Mouse (Mus musculus): ENCODE measurements around the gene Tmem221.

Tmem221 gene

GRCm38 (mm10) chr8:71515043-71515442, 43.6 kb downstream of the Tmem221 start:
- TF ChIP-seq POU5F1 (IDR thresholded peaks at IDR 0.05; ENCODE audit: borderline replicate concordance, low read length): no peak
- peak; percentile 65 for TF ChIP-seq CTCF (conservative IDR thresholded peaks at IDR 0.05; ENCODE audit: low read length)
- H3K27me3 ChIP-seq (ENCODE audit: insufficient read depth, low read length): peaks cover 39% of the 10 kb centered on the region
- H3K4me3 ChIP-seq (replicated peaks; ENCODE audit: low read length): no peak overlapping the region
- peaks cover 5% of the 10 kb centered on the region for H3K9me3 ChIP-seq (ENCODE audit: low read length)
- H3K4me1 ChIP-seq (replicated peaks; ENCODE audit: low read depth, low read length): peaks cover 39% of the 10 kb centered on the region
- no peaks in the 10 kb centered on the region for H3K36me3 ChIP-seq (ENCODE audit: insufficient read depth, low read length)

DNA sequence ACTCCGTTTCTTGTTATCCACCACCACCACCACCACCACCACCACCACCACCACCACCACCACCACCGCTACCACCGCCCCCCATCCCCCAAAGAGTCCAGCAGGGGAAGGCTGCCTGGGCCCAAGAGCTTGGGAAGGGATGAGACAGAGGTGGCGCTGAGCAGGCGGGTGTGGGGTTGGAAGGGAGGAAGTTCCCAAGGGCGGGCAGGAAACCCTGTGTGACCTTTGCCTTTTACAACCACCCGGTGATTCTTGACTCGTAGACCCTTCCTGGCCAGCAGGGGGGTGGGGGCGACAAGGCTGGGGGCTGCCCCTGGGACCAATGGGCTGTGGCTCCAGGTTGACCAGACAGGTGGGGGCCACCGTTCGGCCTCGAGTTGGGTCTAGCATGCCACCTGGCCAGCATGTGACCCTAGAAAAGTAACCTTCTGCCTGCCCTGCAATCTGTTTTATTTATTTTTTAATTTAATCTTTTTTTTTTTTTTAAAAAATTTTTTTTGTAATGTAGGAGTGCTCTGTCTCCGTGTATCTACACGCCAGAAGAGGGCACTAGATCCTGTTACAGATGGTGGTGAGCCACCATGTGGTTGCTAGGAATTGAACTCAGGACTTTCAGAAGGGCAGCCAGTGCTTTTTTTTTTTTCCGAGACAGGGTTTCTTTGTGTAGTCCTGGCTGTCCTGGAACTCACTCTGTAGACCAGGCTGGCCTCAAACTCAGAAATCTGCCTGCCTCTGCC, 45.5 kb downstream of the Tmem221 start:
- Histone ChIP-seq H3K4me1 (replicated peaks; ENCODE audit: low read depth, low read length) (peaks cover 48% of the 10 kb centered on the region), H3K36me3 (ENCODE audit: insufficient read depth, low read length) (no peaks in the 10 kb centered on the region), H3K9me3 (ENCODE audit: low read length) (no peaks in the 10 kb centered on the region), H3K4me3 (replicated peaks; ENCODE audit: low read length) (no peak overlapping the region), H3K27me3 (ENCODE audit: insufficient read depth, low read length) (peaks cover 51% of the 10 kb centered on the region)
- TF ChIP-seq NANOG (IDR thresholded peaks at IDR 0.05; ENCODE audit: borderline replicate concordance, low read length): no peak
- no peak for TF ChIP-seq POU5F1 (IDR thresholded peaks at IDR 0.05; ENCODE audit: borderline replicate concordance, low read length)
- no peak for TF ChIP-seq CTCF (conservative IDR thresholded peaks at IDR 0.05; ENCODE audit: low read length)

- H3K4me3 ChIP-seq (replicated peaks; ENCODE audit: low read length): peak within 1 kb of the TSS; percentile 70
- H3K36me3 ChIP-seq (ENCODE audit: insufficient read depth, low read length): no peaks in the 10 kb centered on the region
- peaks cover 61% of the 10 kb centered on the region for H3K27me3 ChIP-seq (ENCODE audit: insufficient read depth, low read length)
- peaks cover 46% of the 10 kb centered on the region for H3K4me1 ChIP-seq (replicated peaks; ENCODE audit: low read depth, low read length)
- H3K9me3 ChIP-seq (ENCODE audit: low read length): no peaks in the 10 kb centered on the region
- TF ChIP-seq CTCF (conservative IDR thresholded peaks at IDR 0.05; ENCODE audit: low read length): no peak
- TF ChIP-seq POU5F1 (IDR thresholded peaks at IDR 0.05; ENCODE audit: borderline replicate concordance, low read length): no peak
- no peak for TF ChIP-seq NANOG (IDR thresholded peaks at IDR 0.05; ENCODE audit: borderline replicate concordance, low read length)
These were observed 47.0 kb downstream of the Tmem221 start, which contains the start of gene Plvap for GRCm38 (mm10) chr8:71511644-71512043. Gene Plvap (minus strand): TSS chr8:71511752.

GRCm38 (mm10) chr8:71509316-71509715, 49.4 kb downstream of the Tmem221 start:
- Histone ChIP-seq H3K27me3 (ENCODE audit: insufficient read depth, low read length) (peaks cover 74% of the 10 kb centered on the region), H3K36me3 (ENCODE audit: insufficient read depth, low read length) (peaks cover 7% of the 10 kb centered on the region; the same call in 1 of the 2 replicates), H3K4me1 (replicated peaks; ENCODE audit: low read depth, low read length) (peaks cover 59% of the 10 kb centered on the region), H3K4me3 (replicated peaks; ENCODE audit: low read length) (no peak overlapping the region), H3K9me3 (ENCODE audit: low read length) (no peaks in the 10 kb centered on the region)
- no peak for TF ChIP-seq NANOG (IDR thresholded peaks at IDR 0.05; ENCODE audit: borderline replicate concordance, low read length)
- no peak for TF ChIP-seq CTCF (conservative IDR thresholded peaks at IDR 0.05; ENCODE audit: low read length)
- TF ChIP-seq POU5F1 (IDR thresholded peaks at IDR 0.05; ENCODE audit: borderline replicate concordance, low read length): no peak

DNA sequence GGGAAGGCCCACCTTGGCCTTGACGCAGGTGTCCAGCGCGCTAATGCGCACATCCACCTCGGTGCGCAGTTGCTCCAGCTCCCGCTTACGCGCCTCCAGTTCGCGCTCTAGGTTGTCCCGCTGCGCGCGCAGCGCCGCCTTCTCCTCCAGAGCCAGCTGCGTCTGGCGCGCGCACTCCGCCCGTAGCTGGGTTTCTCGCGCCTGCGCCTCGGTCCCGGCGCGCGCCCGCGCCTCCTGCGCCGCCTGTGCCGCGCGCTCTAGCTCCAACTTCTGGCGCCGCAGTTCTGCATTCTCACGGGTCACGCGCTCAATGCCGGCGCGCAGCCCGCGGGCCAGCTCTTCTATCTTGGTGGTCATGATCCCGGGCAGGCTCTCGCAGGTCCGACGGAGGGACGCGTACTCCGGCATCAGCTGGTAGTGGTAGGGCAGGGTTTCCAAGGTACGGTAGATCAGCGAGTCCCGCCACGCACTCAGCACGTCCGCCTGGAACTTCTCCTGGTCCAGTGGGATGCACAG, 51.0 kb downstream of the Tmem221 start:
- TF ChIP-seq CTCF (conservative IDR thresholded peaks at IDR 0.05; ENCODE audit: low read length) (no peak), NANOG (IDR thresholded peaks at IDR 0.05; ENCODE audit: borderline replicate concordance, low read length) (no peak), POU5F1 (IDR thresholded peaks at IDR 0.05; ENCODE audit: borderline replicate concordance, low read length) (no peak)
- peaks cover 7% of the 10 kb centered on the region; the same call in 1 of the 2 replicates for H3K36me3 ChIP-seq (ENCODE audit: insufficient read depth, low read length)
- no peaks in the 10 kb centered on the region for H3K9me3 ChIP-seq (ENCODE audit: low read length)
- peaks cover 71% of the 10 kb centered on the region for H3K27me3 ChIP-seq (ENCODE audit: insufficient read depth, low read length)
- H3K4me3 ChIP-seq (replicated peaks; ENCODE audit: low read length): peak overlapping the region; percentile 81
- peaks cover 54% of the 10 kb centered on the region for H3K4me1 ChIP-seq (replicated peaks; ENCODE audit: low read depth, low read length)

DNA sequence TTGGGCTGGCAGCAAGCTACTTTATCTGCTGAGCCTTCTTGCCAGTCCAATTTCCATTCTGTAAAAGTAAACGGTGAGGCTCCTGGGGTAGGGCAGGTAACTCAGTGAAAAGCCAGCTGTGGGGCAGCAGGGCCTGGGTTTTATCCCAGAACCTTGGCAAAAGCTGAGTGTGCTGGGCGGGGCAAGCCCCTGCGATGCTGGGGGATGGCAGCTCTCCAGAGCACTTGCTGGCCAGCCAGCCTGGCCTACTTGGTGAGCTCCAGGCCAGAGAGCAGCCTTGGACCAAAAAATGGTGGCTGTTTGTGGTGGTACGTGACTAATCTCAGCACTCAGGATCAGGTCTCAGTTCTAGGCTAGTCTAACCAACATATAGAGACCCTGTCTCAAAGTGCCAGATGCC, 52.7 kb downstream of the Tmem221 start:
- H3K9me3 ChIP-seq (ENCODE audit: low read length): no peaks in the 10 kb centered on the region
- H3K27me3 ChIP-seq (ENCODE audit: insufficient read depth, low read length): peaks cover 56% of the 10 kb centered on the region
- H3K36me3 ChIP-seq (ENCODE audit: insufficient read depth, low read length): peaks cover 7% of the 10 kb centered on the region; the same call in 1 of the 2 replicates
- H3K4me1 ChIP-seq (replicated peaks; ENCODE audit: low read depth, low read length): peaks cover 42% of the 10 kb centered on the region
- TF ChIP-seq NANOG (IDR thresholded peaks at IDR 0.05; ENCODE audit: borderline replicate concordance, low read length) (no peak), CTCF (conservative IDR thresholded peaks at IDR 0.05; ENCODE audit: low read length) (no peak), POU5F1 (IDR thresholded peaks at IDR 0.05; ENCODE audit: borderline replicate concordance, low read length) (no peak)
- no peak overlapping the region for H3K4me3 ChIP-seq (replicated peaks; ENCODE audit: low read length)

DNA sequence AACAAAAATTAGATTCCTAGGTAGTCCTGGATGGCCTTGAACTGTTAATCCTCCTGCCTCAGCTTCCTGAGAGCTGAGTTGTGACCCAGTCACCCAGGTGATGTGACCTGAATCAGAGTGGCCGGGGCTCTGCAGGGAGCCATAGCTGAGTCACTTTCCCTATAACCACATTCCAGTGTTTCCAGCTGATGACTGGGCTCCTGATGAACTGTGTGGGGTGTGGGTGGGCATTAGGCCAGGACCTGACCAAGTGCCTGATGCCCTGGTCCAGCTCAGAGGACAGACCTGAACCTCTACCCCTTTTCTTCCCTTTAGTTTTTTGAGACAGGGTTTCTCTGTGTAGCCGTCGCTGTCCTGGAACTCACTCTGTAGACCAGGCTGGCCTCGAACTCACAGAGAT, 53.3 kb downstream of the Tmem221 start:
- TF ChIP-seq CTCF (conservative IDR thresholded peaks at IDR 0.05; ENCODE audit: low read length): no peak
- TF ChIP-seq NANOG (IDR thresholded peaks at IDR 0.05; ENCODE audit: borderline replicate concordance, low read length): no peak
- no peak for TF ChIP-seq POU5F1 (IDR thresholded peaks at IDR 0.05; ENCODE audit: borderline replicate concordance, low read length)
- H3K36me3 ChIP-seq (ENCODE audit: insufficient read depth, low read length): peaks cover 7% of the 10 kb centered on the region; the same call in 1 of the 2 replicates
- H3K4me3 ChIP-seq (replicated peaks; ENCODE audit: low read length): no peak overlapping the region
- peaks cover 50% of the 10 kb centered on the region for H3K27me3 ChIP-seq (ENCODE audit: insufficient read depth, low read length)
- H3K4me1 ChIP-seq (replicated peaks; ENCODE audit: low read depth, low read length): peaks cover 47% of the 10 kb centered on the region
- no peaks in the 10 kb centered on the region for H3K9me3 ChIP-seq (ENCODE audit: low read length)

- Histone ChIP-seq H3K9me3 (ENCODE audit: low read length) (no peaks in the 10 kb centered on the region), H3K4me1 (replicated peaks; ENCODE audit: low read depth, low read length) (peaks cover 52% of the 10 kb centered on the region), H3K4me3 (replicated peaks; ENCODE audit: low read length) (no peak overlapping the region), H3K27me3 (ENCODE audit: insufficient read depth, low read length) (peaks cover 40% of the 10 kb centered on the region), H3K36me3 (ENCODE audit: insufficient read depth, low read length) (peaks cover 7% of the 10 kb centered on the region; the same call in 1 of the 2 replicates)
- TF ChIP-seq NANOG (IDR thresholded peaks at IDR 0.05; ENCODE audit: borderline replicate concordance, low read length): no peak
These were observed 54.3 kb downstream of the Tmem221 start for GRCm38 (mm10) chr8:71504349-71504748.
